ENCODE assay signal across 15 mouse cellular contexts in genomic region chr17:12571316-12571715, GRCm38 (mm10). TPM values are rescaled to one million over a fixed set of nuclear protein-coding genes. Genes with fewer than 3 reads are reported as not detected.
DNase-seq lines count a peak whose midpoint lies in the region; ATAC-seq lines count a peak whose summit lies in the region.
"Had no signal": no experiment of that assay in that cellular context is flagged by ENCODE, and none has a peak within 500 bp of the region (broad histone marks: within the 10 kb centered on the region; RNA-seq: fewer than 3 reads in every experiment).

No protein-coding gene starts in this region.

- ATAC-seq in heart, embryonic 11.5 days (replicated peaks; ENCODE audit: insufficient number of reproducible peaks, low FRiP score, low TSS enrichment): no peak
- no peak for ATAC-seq in heart, embryonic 13.5 days (ENCODE audit: extremely low read depth, insufficient number of reproducible peaks, low FRiP score, low TSS enrichment)
- no peak for ATAC-seq in hindbrain, embryonic 12.5 days (ENCODE audit: low FRiP score)
- ATAC-seq: forebrain, embryonic 14.5 days; liver, postnatal 0 days had no signal

- no peaks in the 10 kb centered on the region; the same call in 1 of the 2 replicates for H3K27me3 ChIP-seq in heart, embryonic 11.5 days (ENCODE audit: control insufficient read depth, insufficient read depth, low read length)
- 0 out of 2 replicates have a peak, but pooled peaks cover 4% of the 10 kb centered on the region for H3K27me3 ChIP-seq in heart, embryonic 13.5 days (replicated peaks)
- no peaks in the 10 kb centered on the region for H3K27me3 ChIP-seq in hindbrain, embryonic 12.5 days
- H3K27me3 ChIP-seq: hindbrain, embryonic 13.5 days; limb, embryonic 13.5 days had no signal

- no peak overlapping the region for H3K27ac ChIP-seq in heart, embryonic 11.5 days (ENCODE audit: low read depth, low read length)
- H3K27ac ChIP-seq in heart, embryonic 13.5 days (replicated peaks): 0 out of 2 replicates have a peak overlapping the region, but pooled peaks have one; percentile 10
- H3K27ac ChIP-seq in hindbrain, embryonic 12.5 days: no peak overlapping the region
- H3K27ac ChIP-seq: hindbrain, embryonic 13.5 days; limb, embryonic 13.5 days had no signal

- no peaks in the 10 kb centered on the region for H3K9me3 ChIP-seq in heart, embryonic 11.5 days (replicated peaks; ENCODE audit: control insufficient read depth, low read length)
- H3K9me3 ChIP-seq in heart, embryonic 13.5 days: no peaks in the 10 kb centered on the region
- H3K9me3 ChIP-seq in hindbrain, embryonic 12.5 days (replicated peaks): no peaks in the 10 kb centered on the region
- H3K9me3 ChIP-seq: hindbrain, embryonic 13.5 days; limb, embryonic 13.5 days had no signal

- DNase-seq in heart, adult 18-20 months: peak; percentile 69 to 82
- DNase-seq in adrenal gland, adult 8-10 months: peak; percentile 68
- peak; percentile 33 for DNase-seq in lung, postnatal 10 days
- no peak for DNase-seq in right cerebral cortex, postnatal 10 days (ENCODE audit: low spot score in 2 of 2)
- no peak for DNase-seq in left cerebral cortex, postnatal 25 days (ENCODE audit: low spot score in 2 of 2)
- DNase-seq: cerebellum, adult 18-20 months; liver, postnatal 0 days; thymus, postnatal 14 days had no signal

- peaks cover 11% of the 10 kb centered on the region for H3K4me1 ChIP-seq in heart, embryonic 11.5 days (ENCODE audit: control insufficient read depth, insufficient read depth, low read length)
- peaks cover 16% of the 10 kb centered on the region for H3K4me1 ChIP-seq in heart, embryonic 13.5 days
- H3K4me1 ChIP-seq in hindbrain, embryonic 12.5 days: no peaks in the 10 kb centered on the region
- H3K4me1 ChIP-seq: hindbrain, embryonic 13.5 days; limb, embryonic 13.5 days had no signal

- H3K4me2 ChIP-seq in heart, embryonic 11.5 days: no peak overlapping the region
- 0 out of 2 replicates have a peak overlapping the region, but pooled peaks have one; percentile 5 for H3K4me2 ChIP-seq in heart, embryonic 13.5 days
- no peak overlapping the region for H3K4me2 ChIP-seq in hindbrain, embryonic 12.5 days (replicated peaks)
- H3K4me2 ChIP-seq: hindbrain, embryonic 13.5 days; limb, embryonic 13.5 days had no signal

- WGBS in heart, embryonic 11.5 days (ENCODE audit: insufficient replicate concordance): 50% methylated on average over 6 of the region's 6 CpGs
- 24% methylated on average over 6 of the region's 6 CpGs for WGBS in heart, embryonic 13.5 days
- WGBS in hindbrain, embryonic 12.5 days: 86% methylated on average over 6 of the region's 6 CpGs

- no peak overlapping the region for H3K9ac ChIP-seq in heart, embryonic 11.5 days (ENCODE audit: low read depth, low read length)
- H3K9ac ChIP-seq in heart, embryonic 13.5 days: no peak overlapping the region
- H3K9ac ChIP-seq in hindbrain, embryonic 12.5 days: no peak overlapping the region
- H3K9ac ChIP-seq: hindbrain, embryonic 13.5 days; limb, embryonic 13.5 days; liver, postnatal 0 days had no signal

- H3K36me3 ChIP-seq in heart, embryonic 11.5 days (ENCODE audit: control insufficient read depth, insufficient read depth, low read length): no peaks in the 10 kb centered on the region
- no peaks in the 10 kb centered on the region for H3K36me3 ChIP-seq in heart, embryonic 13.5 days
- no peaks in the 10 kb centered on the region for H3K36me3 ChIP-seq in hindbrain, embryonic 12.5 days
- H3K36me3 ChIP-seq: hindbrain, embryonic 13.5 days; limb, embryonic 13.5 days had no signal

- no peak overlapping the region for H3K4me3 ChIP-seq in heart, embryonic 11.5 days (ENCODE audit: low read depth, low read length)
- H3K4me3 ChIP-seq in heart, embryonic 13.5 days: no peak overlapping the region
- no peak overlapping the region for H3K4me3 ChIP-seq in hindbrain, embryonic 12.5 days
- H3K4me3 ChIP-seq: hindbrain, embryonic 13.5 days; limb, embryonic 13.5 days had no signal

- intact Hi-C loops in left cerebral cortex, postnatal 25 days (cut with DNase I): no loop called here

RNA-seq across cellular contexts. Expression of gene Slc22a2, which starts 12.6 kb away (rescaled TPM):
- not detected for total RNA-seq in heart, adult 18-20 months (2021)
- polyA plus RNA-seq in heart, embryonic 11.5 days (2014; fragmentation: Nextera tagmentation; extraction: Ambion mirVana): not detected in 2 replicates
- under 1 TPM in 2 of 4 experiments, not detected in 2; 0.16 to 0.24 TPM for total RNA-seq in adrenal gland, adult 8-10 months (2022)
- not detected in 2 replicates for polyA plus RNA-seq in heart, embryonic 13.5 days (2015; fragmentation: Nextera tagmentation; extraction: Ambion mirVana)
- 0.13 TPM in 1 of 2 replicates, not detected in the other for polyA plus RNA-seq in hindbrain, embryonic 12.5 days (2016; fragmentation: Nextera tagmentation; extraction: Ambion mirVana)
- total RNA-seq in left cerebral cortex, postnatal 25 days (2021): 1 to 10 TPM in 1 of 2 experiments, under 1 TPM in 1; 0.96 to 1.1 TPM
- polyA plus RNA-seq: limb, embryonic 13.5 days; stomach, embryonic 14.5 days had no signal

Comparison
In these comparisons a context has a peak if more than half of its experiments do, and no peak if none do; other contexts are left out.
1. DNase-seq: peak in heart, adult 18-20 months (2 of 2), adrenal gland, adult 8-10 months (single experiment) and lung, postnatal 10 days (single experiment); none in right cerebral cortex, postnatal 10 days (0 of 2) and left cerebral cortex, postnatal 25 days (0 of 2).